Mouse (Mus musculus): ENCODE data around the gene Nostrin.

GRCm38 (mm10) chr2:69109246-69109645 lies 26.4 kb upstream of the Nostrin start:
- TF ChIP-seq POLR2A (IDR thresholded peaks at IDR 0.05; ENCODE audit: control insufficient read depth in 1 of 2, insufficient read depth in 1 of 2, low read depth in 1 of 2, low read length in 2 of 2, poor library complexity in 1 of 2) (no peak), CTCF (IDR thresholded peaks at IDR 0.05 in 2 of 3, conservative IDR thresholded peaks at IDR 0.05 in 1 of 3; ENCODE audit: control insufficient read depth in 1 of 3, insufficient read depth in 1 of 3, low read depth in 2 of 3, low read length in 3 of 3, poor library complexity in 1 of 3, severe bottlenecking in 1 of 3) (no peak), EP300 (IDR thresholded peaks at IDR 0.05; ENCODE audit: low read depth in 1 of 2, low read length in 2 of 2) (no peak), SMC3 (IDR thresholded peaks at IDR 0.05; ENCODE audit: low read depth, low read length) (no peak), USF2 (IDR thresholded peaks at IDR 0.05; ENCODE audit: borderline replicate concordance in 1 of 2, insufficient read depth in 1 of 2, low read depth in 1 of 2, low read length in 2 of 2) (no peak), MAZ (IDR thresholded peaks at IDR 0.05; ENCODE audit: low read depth, low read length) (no peak), UBTF (IDR thresholded peaks at IDR 0.05; ENCODE audit: borderline replicate concordance, insufficient read depth, low read depth, low read length) (no peak), MAFK (IDR thresholded peaks at IDR 0.05; ENCODE audit: borderline replicate concordance, low read depth, low read length) (no peak), MAX (IDR thresholded peaks at IDR 0.05; ENCODE audit: low read length) (no peak), GATA1 (IDR thresholded peaks at IDR 0.05; ENCODE audit: low read depth, low read length) (no peak), KAT2A (conservative IDR thresholded peaks at IDR 0.05; ENCODE audit: low read depth, low read length) (no peak), USF1 (IDR thresholded peaks at IDR 0.05; ENCODE audit: low read depth, low read length) (no peak), ELF1 (IDR thresholded peaks at IDR 0.05; ENCODE audit: low read depth, low read length) (no peak), JUND (IDR thresholded peaks at IDR 0.05; ENCODE audit: low read depth, low read length) (no peak)
